Mouse (Mus musculus): Measurements from ENCODE around the gene Vmn1r10. TPM values are rescaled to one million over a fixed set of nuclear protein-coding genes. Genes with fewer than 3 reads are reported as not detected.

The Vmn1r10 gene
- not detected in 2 replicates for polyA plus RNA-seq (2015; fragmentation: Nextera tagmentation; extraction: Ambion mirVana)

GRCm38 (mm10) chr6:57109154-57109553 lies at the start of gene Vmn1r10:
Gene Vmn1r10, plus strand, starts transcription at chr6:57109454.
- no peak within 1 kb of the TSS for H3K27ac ChIP-seq (replicated peaks)
- H3K4me2 ChIP-seq: no peak within 1 kb of the TSS
- no peaks in the 10 kb centered on the region for H3K27me3 ChIP-seq
- H3K4me1 ChIP-seq (replicated peaks): no peaks in the 10 kb centered on the region
- no peak for ATAC-seq (ENCODE audit: insufficient read depth)
- H3K4me3 ChIP-seq (replicated peaks): no peak within 1 kb of the TSS
- WGBS (ENCODE audit: insufficient replicate concordance): 55% methylated on average over 3 of the region's 3 CpGs
- no peak within 1 kb of the TSS for H3K9ac ChIP-seq
- no peaks in the 10 kb centered on the region for H3K36me3 ChIP-seq (replicated peaks)
- H3K9me3 ChIP-seq (replicated peaks): no peaks in the 10 kb centered on the region

GRCm38 (mm10) chr6:57063730-57064129 lies 45.5 kb upstream of the Vmn1r10 start:
- H3K27ac ChIP-seq (replicated peaks): no peak overlapping the region
- no peaks in the 10 kb centered on the region for H3K4me1 ChIP-seq (replicated peaks)
- H3K36me3 ChIP-seq (replicated peaks): no peaks in the 10 kb centered on the region
- no peak overlapping the region for H3K4me3 ChIP-seq (replicated peaks)
- ATAC-seq (ENCODE audit: insufficient read depth): no peak
- no peak overlapping the region for H3K9ac ChIP-seq
- no peaks in the 10 kb centered on the region for H3K27me3 ChIP-seq
- no peak overlapping the region for H3K4me2 ChIP-seq
- H3K9me3 ChIP-seq (replicated peaks): no peaks in the 10 kb centered on the region

GRCm38 (mm10) chr6:57066487-57066886 lies 42.8 kb upstream of the Vmn1r10 start, which contains the start of gene Vmn1r9:
Gene Vmn1r9, plus strand, starts transcription at chr6:57066787.
- Histone ChIP-seq H3K4me3 (replicated peaks) (no peak within 1 kb of the TSS), H3K4me2 (no peak within 1 kb of the TSS), H3K36me3 (replicated peaks) (no peaks in the 10 kb centered on the region), H3K27ac (replicated peaks) (no peak within 1 kb of the TSS), H3K4me1 (replicated peaks) (no peaks in the 10 kb centered on the region), H3K27me3 (no peaks in the 10 kb centered on the region), H3K9me3 (replicated peaks) (no peaks in the 10 kb centered on the region), H3K9ac (no peak within 1 kb of the TSS)
- no peak for ATAC-seq (ENCODE audit: insufficient read depth)
- WGBS (ENCODE audit: insufficient replicate concordance): 44% methylated on average over 2 of the region's 2 CpGs

- Histone ChIP-seq H3K4me1 (replicated peaks) (no peaks in the 10 kb centered on the region), H3K4me3 (replicated peaks) (no peak overlapping the region), H3K27ac (replicated peaks) (no peak overlapping the region), H3K9ac (no peak overlapping the region), H3K9me3 (replicated peaks) (no peaks in the 10 kb centered on the region), H3K36me3 (replicated peaks) (no peaks in the 10 kb centered on the region), H3K27me3 (no peaks in the 10 kb centered on the region), H3K4me2 (no peak overlapping the region)
- WGBS (ENCODE audit: insufficient replicate concordance): 58% methylated on average over 1 of the region's 1 CpGs
- no peak for ATAC-seq (ENCODE audit: insufficient read depth)
These were observed 2.9 kb upstream of the Vmn1r10 start for GRCm38 (mm10) chr6:57106358-57106757.

- no peak within 1 kb of the TSS for H3K27ac ChIP-seq (replicated peaks)
- H3K4me1 ChIP-seq (replicated peaks): no peaks in the 10 kb centered on the region
- H3K36me3 ChIP-seq (replicated peaks): no peaks in the 10 kb centered on the region
- no peaks in the 10 kb centered on the region for H3K27me3 ChIP-seq
- H3K4me3 ChIP-seq (replicated peaks): no peak within 1 kb of the TSS
- H3K9me3 ChIP-seq (replicated peaks): no peaks in the 10 kb centered on the region
- no peak for ATAC-seq (ENCODE audit: insufficient read depth)
- WGBS (ENCODE audit: insufficient replicate concordance): 45% methylated on average over 1 of the region's 1 CpGs
- H3K9ac ChIP-seq: no peak within 1 kb of the TSS
- H3K4me2 ChIP-seq: no peak within 1 kb of the TSS
These were observed 23.9 kb downstream of the Vmn1r10 start, which contains the start of gene Vmn1r11 for GRCm38 (mm10) chr6:57133155-57133554. Gene Vmn1r11, plus strand, starts transcription at chr6:57133455.

- Histone ChIP-seq H3K27ac (replicated peaks) (no peak within 1 kb of the TSS), H3K4me3 (replicated peaks) (no peak within 1 kb of the TSS), H3K36me3 (replicated peaks) (no peaks in the 10 kb centered on the region), H3K9me3 (replicated peaks) (no peaks in the 10 kb centered on the region), H3K4me2 (no peak within 1 kb of the TSS), H3K27me3 (no peaks in the 10 kb centered on the region), H3K9ac (no peak within 1 kb of the TSS), H3K4me1 (replicated peaks) (no peaks in the 10 kb centered on the region)
- 48% methylated on average over 2 of the region's 2 CpGs for WGBS (ENCODE audit: insufficient replicate concordance)
- ATAC-seq (ENCODE audit: insufficient read depth): no peak
These were observed 47.4 kb downstream of the Vmn1r10 start, which contains the start of gene Vmn1r12 for GRCm38 (mm10) chr6:57156619-57157018. Gene Vmn1r12, plus strand, starts transcription at chr6:57156919.

Other genes with a start within 250 kb of the Vmn1r10 start
- gene Nt5c3, start 185.5 kb upstream of the Vmn1r10 start, polyA plus RNA-seq (2015; fragmentation: Nextera tagmentation; extraction: Ambion mirVana): 234 and 240 TPM in 2 replicates
- 0.15 and 0.16 TPM in 2 replicates for gene Vmn1r4, start 185.4 kb upstream of the Vmn1r10 start, polyA plus RNA-seq (2015; fragmentation: Nextera tagmentation; extraction: Ambion mirVana)
- not detected in 2 replicates for gene Vmn1r5, start 139.2 kb upstream of the Vmn1r10 start, polyA plus RNA-seq (2015; fragmentation: Nextera tagmentation; extraction: Ambion mirVana)
- gene Vmn1r6, start 112.2 kb upstream of the Vmn1r10 start, polyA plus RNA-seq (2015; fragmentation: Nextera tagmentation; extraction: Ambion mirVana): not detected in 2 replicates
- gene Vmn1r7, start 84.1 kb upstream of the Vmn1r10 start, polyA plus RNA-seq (2015; fragmentation: Nextera tagmentation; extraction: Ambion mirVana): not detected in 2 replicates
- not detected in 2 replicates for gene Vmn1r8, start 77.2 kb upstream of the Vmn1r10 start, polyA plus RNA-seq (2015; fragmentation: Nextera tagmentation; extraction: Ambion mirVana)
- not detected in 2 replicates for gene Vmn1r9, start 42.7 kb upstream of the Vmn1r10 start, polyA plus RNA-seq (2015; fragmentation: Nextera tagmentation; extraction: Ambion mirVana)
- gene Vmn1r11, start 24.0 kb downstream of the Vmn1r10 start, polyA plus RNA-seq (2015; fragmentation: Nextera tagmentation; extraction: Ambion mirVana): not detected in 2 replicates
- not detected in 2 replicates for gene Vmn1r12, start 47.5 kb downstream of the Vmn1r10 start, polyA plus RNA-seq (2015; fragmentation: Nextera tagmentation; extraction: Ambion mirVana)
- not detected in 2 replicates for gene Vmn1r13, start 93.8 kb downstream of the Vmn1r10 start, polyA plus RNA-seq (2015; fragmentation: Nextera tagmentation; extraction: Ambion mirVana)
- gene Vmn1r14, start 122.2 kb downstream of the Vmn1r10 start, polyA plus RNA-seq (2015; fragmentation: Nextera tagmentation; extraction: Ambion mirVana): not detected in 2 replicates
- not detected in 2 replicates for gene Vmn1r15, start 148.5 kb downstream of the Vmn1r10 start, polyA plus RNA-seq (2015; fragmentation: Nextera tagmentation; extraction: Ambion mirVana)
- not detected in 2 replicates for gene Vmn1r16, start 220.0 kb downstream of the Vmn1r10 start, polyA plus RNA-seq (2015; fragmentation: Nextera tagmentation; extraction: Ambion mirVana)

All from liver, embryonic 15.5 days (tissue).